Mouse (Mus musculus): ENCODE results near the gene Paqr6. TPM values are rescaled to one million over a fixed set of nuclear protein-coding genes. Genes with fewer than 3 reads are reported as not detected.
"Not testable (repeated sequence)": the region's sequence is repeated elsewhere in the genome, so short reads cannot be mapped to it uniquely, and the experiment has no call there.

Gene Paqr6
- polyA plus RNA-seq, 1 experiment: 2.1 TPM

DNA sequence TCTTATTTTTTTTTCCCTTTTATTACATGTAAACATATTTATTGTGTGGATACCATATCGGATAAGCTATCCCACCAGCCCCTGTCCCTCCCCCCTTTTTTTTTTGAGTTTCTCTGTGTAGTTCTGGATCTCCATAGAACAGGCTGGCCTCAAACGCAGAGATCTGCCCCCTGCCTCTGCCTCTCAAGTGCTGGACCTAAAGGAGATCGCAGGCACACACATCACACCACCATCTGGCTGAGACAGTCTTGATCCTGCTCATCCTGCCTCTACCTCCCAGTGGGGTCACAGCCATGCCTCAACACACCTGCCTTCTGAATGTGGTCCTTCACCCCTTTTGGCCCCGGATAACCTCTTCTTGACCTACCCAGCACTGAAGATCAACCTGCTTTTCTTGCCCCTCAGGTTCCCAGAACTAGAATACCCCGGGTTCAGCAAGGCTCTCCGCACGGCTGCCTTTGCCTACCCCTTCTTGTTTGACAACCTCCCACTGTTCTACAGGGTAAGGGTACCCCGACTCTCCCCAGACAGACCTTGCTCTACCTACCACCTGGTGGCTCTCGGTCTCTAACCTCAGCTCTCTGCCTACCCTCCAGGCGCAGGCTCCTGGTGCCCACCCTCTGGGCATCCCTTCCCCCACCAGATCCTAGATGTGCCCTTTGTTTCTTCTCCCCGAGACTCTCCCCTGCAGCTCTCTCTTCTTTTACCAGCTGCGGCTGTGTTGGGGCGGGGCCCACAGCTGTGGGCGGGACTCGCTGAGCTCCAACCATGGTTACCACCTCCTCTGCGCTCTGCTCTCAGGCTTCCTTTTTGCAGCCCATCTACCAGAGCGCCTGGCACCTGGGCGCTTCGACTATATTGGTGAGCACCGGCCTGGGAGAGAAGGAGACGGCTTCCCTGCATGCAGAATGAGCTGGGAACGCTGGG, 17.3 kb downstream of the Paqr6 start:
- H3K4me1 ChIP-seq (ENCODE audit: control insufficient read depth, insufficient read depth, insufficient read length, low read length); H3K4me3 ChIP-seq (ENCODE audit: insufficient read depth, low read depth, low read length): not testable (repeated sequence)

DNA sequence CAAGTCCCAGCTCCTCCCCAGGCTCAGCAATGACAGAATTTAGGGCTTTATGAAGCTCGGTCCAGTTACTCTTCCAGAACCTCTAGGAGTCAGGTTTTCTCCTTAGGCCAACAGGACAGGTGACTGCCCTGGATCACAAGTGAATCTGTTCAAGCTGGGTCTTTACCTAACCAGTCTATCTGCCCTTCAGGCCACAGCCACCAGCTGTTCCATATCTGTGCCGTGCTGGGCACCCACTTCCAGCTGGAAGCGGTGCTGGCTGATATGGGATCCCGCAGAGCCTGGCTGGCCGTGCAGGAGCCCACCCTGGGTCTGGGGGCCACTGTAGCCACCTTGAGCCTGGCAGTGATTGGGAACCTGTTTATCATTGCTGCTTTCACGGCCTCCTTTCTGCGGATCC, 18.0 kb downstream of the Paqr6 start:
- H3K4me1 ChIP-seq (ENCODE audit: control insufficient read depth, insufficient read depth, insufficient read length, low read length); H3K27ac ChIP-seq (replicated peaks; ENCODE audit: low read depth, low read length); H3K4me3 ChIP-seq (ENCODE audit: insufficient read depth, low read depth, low read length): not testable (repeated sequence)

More for the DNA sequence above, 17.3 kb downstream of the Paqr6 start:
- H3K27ac ChIP-seq (replicated peaks; ENCODE audit: low read depth, low read length): not testable (repeated sequence)

DNA sequence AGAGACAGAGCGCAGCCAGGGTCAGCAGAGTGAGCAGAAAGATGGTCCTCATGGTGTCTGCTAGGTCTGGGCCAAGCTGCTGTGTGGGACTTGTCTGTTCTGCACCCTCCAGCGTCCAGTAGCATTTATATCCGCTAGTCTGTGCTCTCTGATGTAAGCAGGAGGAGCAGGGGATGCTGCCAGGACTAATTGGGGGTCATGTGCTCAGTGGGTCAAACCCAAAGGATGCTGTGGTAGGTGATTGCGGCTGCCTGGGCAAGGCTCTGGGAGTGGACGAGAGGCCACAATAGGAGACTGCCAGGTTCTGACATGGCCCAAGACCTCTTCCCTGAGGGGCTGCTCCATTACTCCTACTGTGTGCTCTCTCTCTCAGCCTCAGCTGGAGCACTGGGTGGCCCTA, 20.0 kb downstream of the Paqr6 start, which contains the start of gene Bglap:
TSS of gene Bglap (minus strand) at position 101 of the 400 bp plus-strand sequence.
- H3K4me3 ChIP-seq (ENCODE audit: insufficient read depth, low read depth, low read length): no peak within 1 kb of the TSS
- H3K4me1 ChIP-seq (ENCODE audit: control insufficient read depth, insufficient read depth, insufficient read length, low read length): no peaks in the 10 kb centered on the region

DNA sequence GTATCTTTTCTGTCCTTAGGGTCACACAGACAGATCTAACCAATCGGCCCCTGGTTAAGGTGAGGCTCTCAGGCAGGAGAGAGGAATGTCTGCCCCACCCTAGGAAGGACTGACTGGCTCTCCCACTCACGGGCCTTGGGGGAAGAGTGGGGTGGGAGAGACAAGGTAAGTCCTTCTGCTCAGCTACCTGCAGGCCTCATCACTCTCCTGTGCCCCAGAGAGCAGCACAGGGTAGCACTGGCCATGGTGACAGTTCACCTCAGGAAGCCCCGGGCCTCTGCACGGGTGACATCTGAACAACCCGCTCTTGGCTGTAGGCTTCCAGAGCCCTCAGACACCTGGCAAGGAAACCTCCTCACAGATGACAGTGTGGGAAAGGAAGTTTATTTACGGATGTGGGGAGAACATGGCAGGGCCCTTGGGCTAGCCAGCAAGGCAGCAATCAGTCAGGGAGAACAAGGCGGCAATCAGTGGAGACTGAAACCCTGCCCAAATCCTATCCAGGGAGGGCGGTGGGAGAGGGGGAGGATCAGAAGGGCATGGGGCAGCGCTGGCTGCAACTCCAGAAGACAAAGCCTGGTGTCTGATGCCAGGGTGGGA, 29.5 kb downstream of the Paqr6 start:
- Histone ChIP-seq H3K27ac (replicated peaks; ENCODE audit: low read depth, low read length) (no peak overlapping the region), H3K4me1 (ENCODE audit: control insufficient read depth, insufficient read depth, insufficient read length, low read length) (no peaks in the 10 kb centered on the region), H3K4me3 (ENCODE audit: insufficient read depth, low read depth, low read length) (no peak overlapping the region)

More for the DNA sequence above, 20.0 kb downstream of the Paqr6 start, which contains the start of gene Bglap:
- no peak within 1 kb of the TSS for H3K27ac ChIP-seq (replicated peaks; ENCODE audit: low read depth, low read length)

DNA sequence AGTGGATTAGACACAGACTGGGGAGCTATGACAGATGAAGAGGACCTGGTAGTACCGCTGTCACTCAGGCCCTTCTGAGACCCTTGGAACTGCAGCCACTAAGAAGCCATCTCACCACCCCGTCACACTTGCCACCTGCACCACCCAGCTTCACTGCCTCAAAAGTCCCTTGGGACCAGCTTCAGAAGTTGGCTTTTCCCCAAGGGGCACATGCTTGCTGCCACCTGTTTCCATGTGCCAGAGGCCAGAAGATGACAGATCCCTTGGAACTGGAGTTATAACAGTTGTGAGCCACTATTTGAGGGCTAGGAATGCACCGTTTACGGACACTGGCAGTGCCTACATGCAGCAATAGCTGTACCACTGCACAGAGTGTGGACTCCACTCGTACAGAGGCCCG, 30.9 kb downstream of the Paqr6 start:
- no peaks in the 10 kb centered on the region for H3K4me1 ChIP-seq (ENCODE audit: control insufficient read depth, insufficient read depth, insufficient read length, low read length)
- H3K4me3 ChIP-seq (ENCODE audit: insufficient read depth, low read depth, low read length): no peak overlapping the region
- H3K27ac ChIP-seq (replicated peaks; ENCODE audit: low read depth, low read length): no peak overlapping the region

DNA sequence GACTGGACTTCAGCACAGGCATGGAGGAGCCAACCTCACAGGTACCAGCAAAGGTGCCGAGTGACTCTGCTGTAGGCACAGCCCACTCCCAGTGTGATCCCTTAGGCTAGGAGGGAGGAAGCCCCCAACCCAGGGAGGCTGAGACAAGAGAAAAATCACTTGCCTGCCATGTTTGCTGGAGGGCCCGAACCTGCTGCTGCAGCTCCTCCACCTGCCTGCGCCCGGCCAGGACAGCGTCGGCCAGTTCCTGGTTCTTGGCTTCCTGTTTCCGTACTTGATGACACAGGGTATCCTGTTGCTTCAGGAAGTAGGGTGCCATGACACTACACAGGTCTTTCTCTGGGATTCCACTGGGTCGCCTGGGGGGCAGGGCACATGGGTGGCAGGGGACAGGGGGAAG, 31.4 kb downstream of the Paqr6 start:
- no peak overlapping the region for H3K27ac ChIP-seq (replicated peaks; ENCODE audit: low read depth, low read length)
- H3K4me3 ChIP-seq (ENCODE audit: insufficient read depth, low read depth, low read length): no peak overlapping the region
- no peaks in the 10 kb centered on the region for H3K4me1 ChIP-seq (ENCODE audit: control insufficient read depth, insufficient read depth, insufficient read length, low read length)

DNA sequence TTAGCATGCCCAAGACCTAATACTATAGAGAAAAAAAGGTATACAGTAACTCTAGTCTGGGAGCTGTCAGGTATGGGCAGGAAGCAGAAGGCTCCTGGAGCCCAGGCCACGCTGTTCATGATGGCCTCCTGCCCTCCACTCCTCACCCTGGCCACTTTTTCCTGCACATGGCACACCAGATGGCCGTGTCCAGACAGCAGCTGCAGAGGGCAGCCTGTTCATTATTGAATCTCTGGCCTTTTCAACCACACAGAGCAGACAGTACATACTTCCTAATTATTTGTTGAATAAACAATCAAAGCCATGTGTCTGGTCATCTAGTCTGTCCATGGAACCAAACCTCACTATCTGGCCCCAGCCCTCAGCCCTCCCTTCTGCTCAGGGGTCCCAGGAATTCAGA, 34.3 kb downstream of the Paqr6 start:
- Histone ChIP-seq H3K4me1 (ENCODE audit: control insufficient read depth, insufficient read depth, insufficient read length, low read length) (no peaks in the 10 kb centered on the region), H3K27ac (replicated peaks; ENCODE audit: low read depth, low read length) (no peak overlapping the region)

DNA sequence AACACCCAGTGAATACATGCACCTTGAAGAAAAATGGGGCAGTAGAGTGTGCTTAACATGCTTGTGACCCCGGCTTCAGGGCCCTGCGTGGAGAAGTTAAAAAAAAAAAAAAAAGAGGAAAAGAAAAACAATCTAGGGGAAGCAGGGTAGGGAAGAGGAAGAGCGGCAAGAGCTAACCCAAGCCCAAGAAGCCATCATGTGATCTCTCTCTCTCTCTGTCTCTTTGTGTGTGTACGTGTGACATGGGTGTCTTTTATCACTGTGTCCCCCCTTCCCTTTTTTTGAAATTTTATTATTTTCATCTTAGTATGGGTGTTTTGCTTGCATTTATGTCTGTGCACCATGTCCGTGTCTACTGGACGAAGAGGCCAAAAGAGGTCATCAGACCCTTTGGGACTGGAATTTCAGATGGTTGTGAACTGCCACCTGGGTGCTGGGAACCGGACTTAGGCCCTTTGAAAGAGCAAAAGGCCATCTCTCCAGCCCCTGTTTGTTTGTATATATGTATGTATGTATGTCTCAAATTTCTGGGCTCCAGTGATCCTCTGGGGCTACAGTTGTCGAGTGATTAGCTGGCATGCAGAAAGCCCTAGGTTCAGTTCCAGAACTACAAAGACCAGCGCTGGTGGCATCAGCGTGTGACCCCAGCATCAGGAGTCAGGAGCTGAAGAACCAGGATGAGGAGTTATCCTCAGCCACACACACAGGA, 39.3 kb downstream of the Paqr6 start:
- 0 out of 2 replicates have a peak overlapping the region, but pooled peaks have one; percentile 24 for H3K27ac ChIP-seq (replicated peaks; ENCODE audit: low read depth, low read length)
- H3K4me1 ChIP-seq (ENCODE audit: control insufficient read depth, insufficient read depth, insufficient read length, low read length): no peaks in the 10 kb centered on the region
- no peak overlapping the region for H3K4me3 ChIP-seq (ENCODE audit: insufficient read depth, low read depth, low read length)

More for the DNA sequence above, 34.3 kb downstream of the Paqr6 start:
- H3K4me3 ChIP-seq (ENCODE audit: insufficient read depth, low read depth, low read length): no peak overlapping the region

DNA sequence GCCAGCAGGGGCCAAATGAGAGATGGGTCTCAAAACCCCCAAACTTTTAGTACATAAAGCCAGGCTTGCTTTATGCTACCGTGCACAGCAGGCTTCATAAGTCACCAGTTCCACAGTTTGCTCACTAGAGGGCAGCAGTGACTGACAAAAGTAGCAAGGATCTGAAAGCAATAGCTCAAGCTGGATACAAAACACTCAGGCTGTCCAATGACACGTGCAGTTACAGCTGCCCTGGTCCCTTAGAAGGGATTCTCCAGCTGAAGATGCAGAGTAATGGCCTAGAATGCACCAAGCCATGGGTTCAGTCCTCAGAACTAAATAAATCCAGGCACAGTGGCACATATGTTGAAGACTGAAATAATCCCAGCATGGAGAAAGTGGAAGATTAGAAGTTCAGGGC, 42.7 kb downstream of the Paqr6 start:
- H3K4me3 ChIP-seq (ENCODE audit: insufficient read depth, low read depth, low read length): no peak overlapping the region
- H3K4me1 ChIP-seq (ENCODE audit: control insufficient read depth, insufficient read depth, insufficient read length, low read length): 0 out of 2 replicates have a peak, but pooled peaks cover 3% of the 10 kb centered on the region
- no peak overlapping the region for H3K27ac ChIP-seq (replicated peaks; ENCODE audit: low read depth, low read length)

DNA sequence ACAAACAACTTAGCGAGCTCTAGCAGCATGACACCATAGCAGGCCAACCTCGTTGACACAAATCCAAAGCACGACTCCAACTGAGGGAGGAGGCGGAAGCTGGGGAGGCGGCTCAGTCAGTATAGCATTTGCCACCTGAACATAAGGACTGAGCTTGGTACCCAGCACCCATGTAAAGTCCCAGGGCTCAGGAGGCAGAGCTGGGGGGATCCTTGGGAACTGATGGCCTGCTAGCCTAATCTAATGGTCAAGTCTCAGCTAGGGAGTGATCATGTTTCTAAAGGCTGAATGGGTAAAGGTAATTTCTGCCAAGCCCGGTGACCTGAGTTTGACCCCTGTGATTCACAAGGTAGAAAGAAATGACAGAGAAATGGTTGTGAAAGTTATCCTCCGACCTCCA, 43.1 kb downstream of the Paqr6 start:
- H3K27ac ChIP-seq (replicated peaks; ENCODE audit: low read depth, low read length): no peak overlapping the region; the same call in 1 of the 2 replicates
- 0 out of 2 replicates have a peak, but pooled peaks cover 3% of the 10 kb centered on the region for H3K4me1 ChIP-seq (ENCODE audit: control insufficient read depth, insufficient read depth, insufficient read length, low read length)
- H3K4me3 ChIP-seq (ENCODE audit: insufficient read depth, low read depth, low read length): no peak overlapping the region

DNA sequence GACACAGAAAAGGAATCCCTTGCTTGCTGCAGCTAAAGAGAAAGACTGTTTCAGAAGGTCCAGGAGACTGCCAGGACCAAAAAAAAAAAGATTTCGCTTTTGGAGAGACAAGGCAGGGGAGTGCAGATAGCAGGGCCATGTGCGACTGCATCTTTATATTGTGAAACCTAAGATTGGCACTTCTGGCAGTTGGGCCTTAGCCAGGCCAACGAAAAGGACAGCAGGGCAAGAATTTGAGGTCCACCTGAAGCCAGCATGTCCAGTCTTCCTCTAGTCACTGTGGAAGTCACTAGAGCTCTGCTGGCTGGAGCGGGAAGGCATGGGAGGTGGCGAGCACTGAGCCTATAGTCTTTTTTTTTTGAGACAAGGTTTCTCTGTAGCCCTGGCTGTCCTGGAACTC, 44.6 kb downstream of the Paqr6 start:
- H3K4me1 ChIP-seq (ENCODE audit: control insufficient read depth, insufficient read depth, insufficient read length, low read length): peaks cover 6% of the 10 kb centered on the region; the same call in 1 of the 2 replicates
- H3K27ac ChIP-seq (replicated peaks; ENCODE audit: low read depth, low read length): peak overlapping the region; percentile 79
- H3K4me3 ChIP-seq (ENCODE audit: insufficient read depth, low read depth, low read length): no peak overlapping the region; the same call in 1 of the 2 replicates

DNA sequence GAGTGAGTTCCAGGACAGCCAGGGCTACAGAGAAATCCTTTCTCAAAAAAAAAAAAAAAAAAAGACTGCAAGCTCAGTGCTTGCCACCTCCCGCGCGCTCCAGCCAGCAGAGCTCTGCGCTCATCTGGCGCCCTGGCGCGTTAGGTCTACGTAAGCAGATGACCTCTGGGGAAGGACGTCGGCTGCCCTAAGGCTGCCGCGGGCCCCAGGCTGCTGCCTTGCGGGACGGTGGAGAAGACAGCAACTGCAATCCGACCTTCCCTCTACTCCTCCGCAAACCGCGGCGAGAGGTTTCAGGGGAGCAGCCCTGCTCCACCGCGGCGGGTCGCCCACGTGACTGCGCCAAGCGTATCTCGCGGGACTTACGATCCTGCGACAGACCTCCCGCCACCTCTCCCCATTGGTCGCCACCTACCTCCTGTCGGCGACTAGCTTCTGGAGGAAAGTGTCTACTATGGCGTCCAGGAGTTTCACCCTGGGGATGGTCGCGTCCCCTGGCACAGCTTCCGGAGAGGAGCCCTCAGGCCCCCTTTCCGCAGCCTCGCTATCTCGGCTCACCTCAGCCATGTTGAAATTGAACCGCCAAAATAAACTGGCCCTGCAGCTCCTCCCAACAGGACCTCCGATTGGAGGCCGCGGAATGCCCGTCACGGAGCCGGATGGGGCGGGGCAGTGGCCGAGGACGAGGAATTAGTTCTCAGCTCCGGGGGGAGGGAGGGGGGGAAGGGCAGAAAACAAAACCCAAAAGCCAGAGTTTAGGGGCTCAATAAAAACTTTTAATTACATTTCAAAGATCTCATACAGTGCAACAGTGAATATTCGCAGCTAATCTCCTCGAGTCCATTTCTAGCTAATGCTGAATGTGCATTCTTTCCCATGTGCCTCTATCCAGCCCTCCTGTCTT, 45.6 kb downstream of the Paqr6 start, which contains the start of gene Pmf1:
TSS of gene Pmf1 (minus strand) at position 591 of the 904 bp plus-strand sequence.
- Histone ChIP-seq H3K27ac (replicated peaks; ENCODE audit: low read depth, low read length) (peak within 1 kb of the TSS; percentile 79), H3K4me1 (ENCODE audit: control insufficient read depth, insufficient read depth, insufficient read length, low read length) (peaks cover 6% of the 10 kb centered on the region; the same call in 1 of the 2 replicates), H3K4me3 (ENCODE audit: insufficient read depth, low read depth, low read length) (peak within 1 kb of the TSS; percentile 76)

DNA sequence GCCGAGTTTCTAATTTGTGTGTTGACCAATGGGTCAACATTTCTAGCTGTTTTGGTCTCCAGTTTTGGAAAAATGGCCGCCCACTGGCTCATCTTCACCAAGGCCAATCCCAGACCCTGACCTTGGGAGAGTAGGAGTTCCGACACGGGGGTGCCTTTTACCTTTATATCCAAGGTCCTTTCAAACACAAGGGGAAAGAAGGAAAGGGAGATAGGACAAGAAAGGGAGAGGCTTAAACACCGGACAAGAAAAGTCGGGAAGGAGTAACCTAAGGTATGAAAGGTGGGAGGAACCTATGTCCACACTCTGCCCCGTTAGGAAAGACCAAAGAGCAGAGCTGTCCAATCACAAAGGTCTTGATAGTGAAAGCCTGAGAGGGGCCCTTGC, 46.3 kb downstream of the Paqr6 start:
- H3K4me3 ChIP-seq (ENCODE audit: insufficient read depth, low read depth, low read length): peak overlapping the region; percentile 34
- H3K27ac ChIP-seq (replicated peaks; ENCODE audit: low read depth, low read length): peak overlapping the region; percentile 79
- H3K4me1 ChIP-seq (ENCODE audit: control insufficient read depth, insufficient read depth, insufficient read length, low read length): peaks cover 6% of the 10 kb centered on the region; the same call in 1 of the 2 replicates

DNA sequence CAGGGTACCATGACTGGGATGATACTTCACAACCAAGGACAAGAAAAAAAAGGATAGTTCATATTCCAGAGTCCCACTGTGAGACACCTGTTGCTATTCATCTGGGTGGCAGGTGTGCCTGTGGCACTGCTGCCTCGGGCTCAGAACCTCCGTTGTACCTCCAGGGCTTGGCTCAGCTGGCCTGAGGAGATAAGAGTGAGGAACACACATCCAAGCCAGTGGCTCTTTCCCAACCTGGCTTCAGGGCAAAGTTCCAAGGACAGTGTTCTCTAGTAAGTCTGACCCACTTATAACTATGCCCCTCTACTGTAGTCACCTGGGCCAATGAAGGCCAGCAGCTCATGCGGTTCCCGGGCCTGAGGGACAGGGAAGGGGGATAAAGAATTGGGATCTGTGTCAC, 47.3 kb downstream of the Paqr6 start:
- no peak overlapping the region for H3K4me3 ChIP-seq (ENCODE audit: insufficient read depth, low read depth, low read length)
- peaks cover 6% of the 10 kb centered on the region; the same call in 1 of the 2 replicates for H3K4me1 ChIP-seq (ENCODE audit: control insufficient read depth, insufficient read depth, insufficient read length, low read length)
- H3K27ac ChIP-seq (replicated peaks; ENCODE audit: low read depth, low read length): no peak overlapping the region

Data from brown adipose tissue, adult 24 weeks (tissue).